Mouse (Mus musculus): Measurements from ENCODE around the gene Tpte.
"Not testable (repeated sequence)": the region's sequence is repeated elsewhere in the genome, so short reads cannot be mapped to it uniquely, and the experiment has no call there.

Tpte gene

GRCm38 (mm10) chr8:22282999-22283491 lies at the start of gene Tpte:
Gene Tpte, plus strand, starts transcription at chr8:22283441.
- no peak for DNase-seq (ENCODE audit: low read depth, low spot score)

- no peak for DNase-seq (ENCODE audit: low read depth, low spot score)
Observed at GRCm38 (mm10) chr8:22242986-22243385, 40.3 kb upstream of the Tpte start.

GRCm38 (mm10) chr8:22245663-22246062 lies 37.6 kb upstream of the Tpte start:
- DNase-seq (ENCODE audit: low read depth, low spot score) = no peak

- no peak for DNase-seq (ENCODE audit: low read depth, low spot score)
Observed at GRCm38 (mm10) chr8:22247956-22248355, 35.3 kb upstream of the Tpte start.

GRCm38 (mm10) chr8:22249080-22249479 lies 34.2 kb upstream of the Tpte start:
- DNase-seq (ENCODE audit: low read depth, low spot score) = no peak

- no peak for DNase-seq (ENCODE audit: low read depth, low spot score)
Observed at GRCm38 (mm10) chr8:22258946-22259450, 24.2 kb upstream of the Tpte start.

GRCm38 (mm10) chr8:22259531-22259930 lies 23.7 kb upstream of the Tpte start:
- DNase-seq (ENCODE audit: low read depth, low spot score) = no peak

GRCm38 (mm10) chr8:22260091-22260722 lies 23.0 kb upstream of the Tpte start:
- DNase-seq (ENCODE audit: low read depth, low spot score) = no peak

GRCm38 (mm10) chr8:22262267-22262666 lies 21.0 kb upstream of the Tpte start:
- DNase-seq (ENCODE audit: low read depth, low spot score) = no peak

- DNase-seq (ENCODE audit: low read depth, low spot score) = no peak
Observed at GRCm38 (mm10) chr8:22264292-22264691, 18.9 kb upstream of the Tpte start.

- no peak for DNase-seq (ENCODE audit: low read depth, low spot score)
Observed at GRCm38 (mm10) chr8:22264787-22265186, 18.5 kb upstream of the Tpte start.

GRCm38 (mm10) chr8:22265194-22265593 lies 18.0 kb upstream of the Tpte start:
- DNase-seq (ENCODE audit: low read depth, low spot score) = no peak

GRCm38 (mm10) chr8:22266809-22267208 lies 16.4 kb upstream of the Tpte start:
- DNase-seq (ENCODE audit: low read depth, low spot score) = no peak

- no peak for DNase-seq (ENCODE audit: low read depth, low spot score)
Observed at GRCm38 (mm10) chr8:22273142-22273541, 10.1 kb upstream of the Tpte start.

GRCm38 (mm10) chr8:22274641-22275040 lies 8.6 kb upstream of the Tpte start:
- no peak for DNase-seq (ENCODE audit: low read depth, low spot score)

GRCm38 (mm10) chr8:22302326-22302725 lies 19.1 kb downstream of the Tpte start:
- no peak for DNase-seq (ENCODE audit: low read depth, low spot score)

GRCm38 (mm10) chr8:22302896-22303306 lies 19.7 kb downstream of the Tpte start:
- DNase-seq (ENCODE audit: low read depth, low spot score) = no peak

- not testable (repeated sequence) for DNase-seq (ENCODE audit: low read depth, low spot score)
Observed at GRCm38 (mm10) chr8:22304045-22304444, 20.8 kb downstream of the Tpte start.

- DNase-seq (ENCODE audit: low read depth, low spot score) = no peak
Observed at GRCm38 (mm10) chr8:22306999-22307398, 23.8 kb downstream of the Tpte start.

- no peak for DNase-seq (ENCODE audit: low read depth, low spot score)
Observed at GRCm38 (mm10) chr8:22311446-22311845, 28.2 kb downstream of the Tpte start.

- no peak for DNase-seq (ENCODE audit: low read depth, low spot score)
Observed at GRCm38 (mm10) chr8:22335426-22335825, 52.2 kb downstream of the Tpte start.

GRCm38 (mm10) chr8:22359359-22359758 lies 76.1 kb downstream of the Tpte start:
- no peak for DNase-seq (ENCODE audit: low read depth, low spot score)

- DNase-seq (ENCODE audit: low read depth, low spot score) = no peak
Observed at GRCm38 (mm10) chr8:22359882-22360281, 76.6 kb downstream of the Tpte start.

- no peak for DNase-seq (ENCODE audit: low read depth, low spot score)
Observed at GRCm38 (mm10) chr8:22376311-22376710, 93.1 kb downstream of the Tpte start.
